In the genomic region with DNA sequence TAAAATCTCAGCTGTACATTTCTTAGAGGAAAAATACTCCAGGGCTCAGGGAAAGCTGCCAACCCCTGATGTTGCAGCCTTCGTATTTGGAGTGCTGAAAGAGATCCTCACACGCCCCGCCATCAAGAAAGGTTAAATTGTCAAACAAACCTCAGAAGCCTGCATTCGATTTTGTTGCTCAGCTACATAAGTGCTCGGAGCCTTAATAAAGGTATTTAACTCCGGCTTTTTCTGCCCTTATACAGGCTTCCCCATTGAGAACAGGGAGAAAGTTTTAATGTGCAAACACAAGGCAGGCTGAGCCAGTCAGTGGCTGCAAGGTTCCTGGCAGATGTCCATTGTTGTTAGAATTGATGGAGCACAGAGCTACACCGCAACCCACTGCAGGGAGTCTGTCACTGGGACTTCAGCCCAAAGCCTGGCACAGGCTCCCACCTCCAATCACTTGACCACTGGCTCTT, we compare ENCODE assay signal across 9 mouse cellular contexts.
A peak's percentile ranks its signal among the peaks of the same experiment; 100 is the strongest.
DNase-seq lines count a peak whose midpoint lies in the region; ATAC-seq lines count a peak whose summit lies in the region.
"Had no signal": no experiment of that assay in that cellular context is flagged by ENCODE, and none has a peak within 500 bp of the region (broad histone marks: within the 10 kb centered on the region; RNA-seq: fewer than 3 reads in every experiment).

No protein-coding gene starts in this region.

- H3K4me3 ChIP-seq in forebrain, embryonic 13.5 days, result no peak overlapping the region
- no peak overlapping the region for H3K4me3 ChIP-seq in forebrain, embryonic 10.5 days
- no peak overlapping the region for H3K4me3 ChIP-seq in lung, embryonic 15.5 days
- no peak overlapping the region for H3K4me3 ChIP-seq in forebrain, embryonic 16.5 days (replicated peaks; ENCODE audit: low read length)
- H3K4me3 ChIP-seq: megakaryocyte, embryonic 14.5 days had no signal

- no peaks in the 10 kb centered on the region for H3K9me3 ChIP-seq in forebrain, embryonic 13.5 days (replicated peaks)
- no peaks in the 10 kb centered on the region for H3K9me3 ChIP-seq in forebrain, embryonic 10.5 days
- no peaks in the 10 kb centered on the region for H3K9me3 ChIP-seq in lung, embryonic 15.5 days
- H3K9me3 ChIP-seq in forebrain, embryonic 16.5 days (ENCODE audit: control insufficient read depth, low read length), result no peaks in the 10 kb centered on the region
- H3K9me3 ChIP-seq: megakaryocyte, embryonic 14.5 days had no signal

- H3K4me2 ChIP-seq in forebrain, embryonic 13.5 days, result peak overlapping the region; percentile 22
- H3K4me2 ChIP-seq in lung, embryonic 15.5 days, result peak overlapping the region; percentile 28; the same call in 1 of the 2 replicates
- peak overlapping the region; percentile 22; the same call in 1 of the 2 replicates for H3K4me2 ChIP-seq in forebrain, embryonic 16.5 days (ENCODE audit: low read length)

- 17% methylated on average over 7 of the region's 7 CpGs for WGBS in forebrain, embryonic 13.5 days
- 76% methylated on average over 7 of the region's 7 CpGs for WGBS in forebrain, embryonic 10.5 days
- WGBS in lung, embryonic 15.5 days, result 10% methylated on average over 7 of the region's 7 CpGs
- WGBS in forebrain, embryonic 16.5 days, result 5% methylated on average over 7 of the region's 7 CpGs

- DNase-seq in forebrain, embryonic 10.5 days (ENCODE audit: extremely low spot score, low spot score), result no peak
- no peak for DNase-seq in lung, postnatal 10 days
- DNase-seq in neural tube, embryonic 10.5 days (ENCODE audit: extremely low spot score, low spot score), result peak; percentile 11
- no peak for DNase-seq in thymus, postnatal 0 days (ENCODE audit: low spot score)
- DNase-seq in lung, postnatal 4 days, result no peak

- H3K27me3 ChIP-seq in forebrain, embryonic 13.5 days, result no peaks in the 10 kb centered on the region
- no peaks in the 10 kb centered on the region for H3K27me3 ChIP-seq in forebrain, embryonic 10.5 days (ENCODE audit: poor library complexity, severe bottlenecking)
- no peaks in the 10 kb centered on the region for H3K27me3 ChIP-seq in lung, embryonic 15.5 days
- no peaks in the 10 kb centered on the region for H3K27me3 ChIP-seq in forebrain, embryonic 16.5 days (replicated peaks; ENCODE audit: control insufficient read depth, insufficient read depth, low read length)
- H3K27me3 ChIP-seq: megakaryocyte, embryonic 14.5 days had no signal

- peaks cover 21% of the 10 kb centered on the region for H3K4me1 ChIP-seq in forebrain, embryonic 13.5 days
- no peaks in the 10 kb centered on the region for H3K4me1 ChIP-seq in forebrain, embryonic 10.5 days
- H3K4me1 ChIP-seq in lung, embryonic 15.5 days, result peaks cover 32% of the 10 kb centered on the region
- peaks cover 24% of the 10 kb centered on the region for H3K4me1 ChIP-seq in forebrain, embryonic 16.5 days (replicated peaks; ENCODE audit: control insufficient read depth, insufficient read depth, low read length)

- no peaks in the 10 kb centered on the region for H3K36me3 ChIP-seq in forebrain, embryonic 13.5 days (ENCODE audit: poor library complexity, severe bottlenecking)
- H3K36me3 ChIP-seq in forebrain, embryonic 10.5 days (replicated peaks), result no peaks in the 10 kb centered on the region
- no peaks in the 10 kb centered on the region for H3K36me3 ChIP-seq in lung, embryonic 15.5 days
- H3K36me3 ChIP-seq in forebrain, embryonic 16.5 days (ENCODE audit: control insufficient read depth, insufficient read depth), result no peaks in the 10 kb centered on the region

- H3K9ac ChIP-seq in forebrain, embryonic 13.5 days, result no peak overlapping the region
- H3K9ac ChIP-seq in lung, embryonic 15.5 days, result no peak overlapping the region
- no peak overlapping the region for H3K9ac ChIP-seq in forebrain, embryonic 16.5 days (replicated peaks; ENCODE audit: low read depth, low read length)

- ATAC-seq in forebrain, embryonic 13.5 days, result peak; percentile 76
- peak; percentile 60; the same call in 1 of the 2 replicates for ATAC-seq in lung, embryonic 15.5 days (ENCODE audit: borderline replicate concordance, extremely low read depth, low FRiP score, low TSS enrichment)
- ATAC-seq in forebrain, embryonic 16.5 days, result peak; percentile 77

- H3K27ac ChIP-seq in forebrain, embryonic 13.5 days, result peak overlapping the region; percentile 65
- H3K27ac ChIP-seq in forebrain, embryonic 10.5 days, result no peak overlapping the region
- H3K27ac ChIP-seq in lung, embryonic 15.5 days, result peak overlapping the region; percentile 35
- peak overlapping the region; percentile 63; the same call in 1 of the 2 replicates for H3K27ac ChIP-seq in forebrain, embryonic 16.5 days (ENCODE audit: low read length)
